In the genomic region with DNA sequence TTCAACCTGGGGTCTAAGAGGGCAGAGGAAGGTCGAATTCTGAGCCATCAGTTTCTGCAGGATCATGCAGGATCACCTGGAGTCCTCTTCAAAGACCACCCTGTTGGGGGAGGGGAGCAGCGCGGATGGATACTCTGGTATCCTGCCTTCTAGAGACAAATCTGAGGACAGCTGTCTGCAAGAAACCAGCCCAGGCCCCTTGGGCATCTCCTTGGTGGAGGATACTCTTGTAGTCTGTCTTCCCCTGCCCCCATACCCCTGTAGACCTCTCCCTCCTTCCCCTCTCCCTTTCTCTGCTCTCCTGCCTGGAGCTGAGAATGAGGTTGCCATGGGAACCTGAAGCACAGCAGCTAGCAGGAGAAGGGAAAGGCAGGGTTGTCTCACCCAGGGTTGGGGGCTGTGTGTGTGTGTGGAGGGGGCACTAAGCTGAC, we compare ENCODE assay signal across 9 mouse cellular contexts. TPM values are rescaled to one million over a fixed set of nuclear protein-coding genes. Genes with fewer than 3 reads are reported as not detected.
A peak's percentile ranks its signal among the peaks of the same experiment; 100 is the strongest.
DNase-seq lines count a peak whose midpoint lies in the region; ATAC-seq and TF ChIP-seq lines count a peak whose summit lies in the region.
"Had no signal": no experiment of that assay in that cellular context is flagged by ENCODE, and none has a peak within 500 bp of the region (broad histone marks: within the 10 kb centered on the region; RNA-seq: fewer than 3 reads in every experiment).

No protein-coding gene starts in this region.

- H3K4me1 ChIP-seq in hindbrain, postnatal 0 days (ENCODE audit: insufficient read depth, low read length) = peaks cover 48% of the 10 kb centered on the region
- peaks cover 76% of the 10 kb centered on the region for H3K4me1 ChIP-seq in neural tube, embryonic 13.5 days (replicated peaks)

- 0 out of 2 replicates have a peak overlapping the region, but pooled peaks have one; percentile 34 for H3K9ac ChIP-seq in hindbrain, postnatal 0 days (replicated peaks; ENCODE audit: low read length)
- peak overlapping the region; percentile 51 for H3K9ac ChIP-seq in neural tube, embryonic 13.5 days

- H3K9me3 ChIP-seq in hindbrain, postnatal 0 days (ENCODE audit: low read length) = no peaks in the 10 kb centered on the region
- no peaks in the 10 kb centered on the region for H3K9me3 ChIP-seq in neural tube, embryonic 13.5 days

- H3K4me2 ChIP-seq in hindbrain, postnatal 0 days (ENCODE audit: low read depth, low read length) = peak overlapping the region; percentile 39
- peak overlapping the region; percentile 40 for H3K4me2 ChIP-seq in neural tube, embryonic 13.5 days

- 16% methylated on average over 3 of the region's 3 CpGs for WGBS in hindbrain, postnatal 0 days
- 37% methylated on average over 3 of the region's 3 CpGs for WGBS in neural tube, embryonic 13.5 days

- peak overlapping the region; percentile 93 for H3K27ac ChIP-seq in layer of hippocampus, adult 2 months
- H3K27ac ChIP-seq in hindbrain, postnatal 0 days = peak overlapping the region; percentile 86
- H3K27ac ChIP-seq in neural tube, embryonic 13.5 days (replicated peaks) = peak overlapping the region; percentile 90

- peak; percentile 90 for ATAC-seq in hindbrain, postnatal 0 days
- peak; percentile 86 for ATAC-seq in neural tube, embryonic 13.5 days (ENCODE audit: low read depth)
- ATAC-seq in megakaryocyte, adult 5-6 weeks (ENCODE audit: poor library complexity, severe bottlenecking) = no peak

- H3K36me3 ChIP-seq in hindbrain, postnatal 0 days (ENCODE audit: insufficient read depth, low read length) = peaks cover 22% of the 10 kb centered on the region; the same call in 1 of the 2 replicates
- peaks cover 60% of the 10 kb centered on the region for H3K36me3 ChIP-seq in neural tube, embryonic 13.5 days

- H3K4me3 ChIP-seq in layer of hippocampus, adult 2 months = peak overlapping the region; percentile 44
- H3K4me3 ChIP-seq in hindbrain, postnatal 0 days (ENCODE audit: low read length) = no peak overlapping the region
- no peak overlapping the region for H3K4me3 ChIP-seq in neural tube, embryonic 13.5 days
- H3K4me3 ChIP-seq: myocyte had no signal

- TF ChIP-seq CTCF in layer of hippocampus, adult 2 months (conservative IDR thresholded peaks at IDR 0.05) = no peak
- TF ChIP-seq CTCF in hindbrain, postnatal 0 days (IDR thresholded peaks at IDR 0.05; ENCODE audit: low read depth) = no peak

- DNase-seq in layer of hippocampus, adult 2 months (ENCODE audit: low spot score in 2 of 2) = peak; percentile 46 to 61
- DNase-seq in layer of hippocampus, adult 9-10 months (ENCODE audit: low spot score) = no peak
- DNase-seq in embryo, embryonic 9.5 days (ENCODE audit: extremely low spot score) = peak; percentile 76
- peak; percentile 86 for DNase-seq in hindbrain, postnatal 0 days (ENCODE audit: low spot score)
- DNase-seq in thymus, postnatal 4 days = no peak
- no peak for DNase-seq in spleen, adult 12 weeks (ENCODE audit: low spot score)

- no peaks in the 10 kb centered on the region for H3K27me3 ChIP-seq in hindbrain, postnatal 0 days (ENCODE audit: insufficient read depth, low read length)
- H3K27me3 ChIP-seq in neural tube, embryonic 13.5 days = no peaks in the 10 kb centered on the region

RNA-seq across cellular contexts. Expression of gene Lasp1, which starts 13.7 kb away (rescaled TPM):
- 10 to 100 TPM; 88.1 to 91.4 TPM for total RNA-seq in layer of hippocampus, adult 2 months (2021)
- total RNA-seq in hindbrain, postnatal 0 days (2014; rRNA removed) = 177 and 187 TPM in 2 replicates
- 121 and 137 TPM in 2 replicates for polyA plus RNA-seq in hindbrain, postnatal 0 days (2015; fragmentation: Nextera tagmentation; extraction: Ambion mirVana)
- polyA plus RNA-seq in neural tube, embryonic 13.5 days (2015; fragmentation: Nextera tagmentation; extraction: Ambion mirVana) = 114 and 123 TPM in 2 replicates
- total RNA-seq in megakaryocyte, adult 5-6 weeks (2015) = 121 and 128 TPM in 2 replicates
- 315 and 351 TPM in 2 replicates for total RNA-seq in megakaryocyte, adult 5-6 weeks (2017)

RNA-seq across cellular contexts. Expression of gene B230217C12Rik, which starts 28.1 kb away (rescaled TPM):
- 10 to 100 TPM; 67.8 to 72.6 TPM for total RNA-seq in layer of hippocampus, adult 2 months (2021)
- 29.4 and 30.0 TPM in 2 replicates for total RNA-seq in hindbrain, postnatal 0 days (2014; rRNA removed)
- polyA plus RNA-seq in hindbrain, postnatal 0 days (2015; fragmentation: Nextera tagmentation; extraction: Ambion mirVana) = 31.6 and 32.3 TPM in 2 replicates
- 31.0 and 32.3 TPM in 2 replicates for polyA plus RNA-seq in neural tube, embryonic 13.5 days (2015; fragmentation: Nextera tagmentation; extraction: Ambion mirVana)
- 2.3 and 2.5 TPM in 2 replicates for total RNA-seq in megakaryocyte, adult 5-6 weeks (2015)
- total RNA-seq in megakaryocyte, adult 5-6 weeks (2017) = 0.33 and 0.45 TPM in 2 replicates

RNA-seq across cellular contexts. Expression of gene Rpl23, which starts 30.3 kb away (rescaled TPM):
- 100 to 1,000 TPM; 361 to 374 TPM for total RNA-seq in layer of hippocampus, adult 2 months (2021)
- total RNA-seq in hindbrain, postnatal 0 days (2014; rRNA removed) = 124 and 141 TPM in 2 replicates
- 351 and 362 TPM in 2 replicates for polyA plus RNA-seq in hindbrain, postnatal 0 days (2015; fragmentation: Nextera tagmentation; extraction: Ambion mirVana)
- polyA plus RNA-seq in neural tube, embryonic 13.5 days (2015; fragmentation: Nextera tagmentation; extraction: Ambion mirVana) = 351 and 415 TPM in 2 replicates
- total RNA-seq in megakaryocyte, adult 5-6 weeks (2015) = 1,123 and 1,179 TPM in 2 replicates
- 895 and 904 TPM in 2 replicates for total RNA-seq in megakaryocyte, adult 5-6 weeks (2017)

RNA-seq across cellular contexts. Expression of gene 1700001P01Rik, which starts 36.8 kb away (rescaled TPM):
- 1 to 10 TPM; 1.3 to 2.4 TPM for total RNA-seq in layer of hippocampus, adult 2 months (2021)
- total RNA-seq in hindbrain, postnatal 0 days (2014; rRNA removed) = not detected in 2 replicates
- not detected in 2 replicates for polyA plus RNA-seq in hindbrain, postnatal 0 days (2015; fragmentation: Nextera tagmentation; extraction: Ambion mirVana)
- 0.67 TPM in 1 of 2 replicates, not detected in the other for polyA plus RNA-seq in neural tube, embryonic 13.5 days (2015; fragmentation: Nextera tagmentation; extraction: Ambion mirVana)
- not detected in 2 replicates for total RNA-seq in megakaryocyte, adult 5-6 weeks (2015)
- total RNA-seq in megakaryocyte, adult 5-6 weeks (2017) = not detected in 2 replicates

RNA-seq across cellular contexts. Expression of gene Cwc25, which starts 46.1 kb away (rescaled TPM):
- 10 to 100 TPM; 20.1 to 20.6 TPM for total RNA-seq in layer of hippocampus, adult 2 months (2021)
- 13.3 and 14.2 TPM in 2 replicates for total RNA-seq in hindbrain, postnatal 0 days (2014; rRNA removed)
- polyA plus RNA-seq in hindbrain, postnatal 0 days (2015; fragmentation: Nextera tagmentation; extraction: Ambion mirVana) = 11.9 and 12.9 TPM in 2 replicates
- polyA plus RNA-seq in neural tube, embryonic 13.5 days (2015; fragmentation: Nextera tagmentation; extraction: Ambion mirVana) = 18.8 and 19.1 TPM in 2 replicates
- total RNA-seq in megakaryocyte, adult 5-6 weeks (2015) = 11.1 and 11.8 TPM in 2 replicates
- total RNA-seq in megakaryocyte, adult 5-6 weeks (2017) = 21.0 and 22.4 TPM in 2 replicates

Comparison
In these comparisons a context has a peak if more than half of its experiments do, and no peak if none do; other contexts are left out.
1. DNase-seq: peak in layer of hippocampus, adult 2 months (2 of 2), embryo, embryonic 9.5 days (single experiment) and hindbrain, postnatal 0 days (single experiment); none in layer of hippocampus, adult 9-10 months (single experiment), thymus, postnatal 4 days (single experiment) and spleen, adult 12 weeks (single experiment).
2. Peak in every context shown above with its lines, with median percentiles within 50 percentile points of each other: H3K27ac ChIP-seq.